ENCODE assay signal across 11 mouse cellular contexts in the genomic region with DNA sequence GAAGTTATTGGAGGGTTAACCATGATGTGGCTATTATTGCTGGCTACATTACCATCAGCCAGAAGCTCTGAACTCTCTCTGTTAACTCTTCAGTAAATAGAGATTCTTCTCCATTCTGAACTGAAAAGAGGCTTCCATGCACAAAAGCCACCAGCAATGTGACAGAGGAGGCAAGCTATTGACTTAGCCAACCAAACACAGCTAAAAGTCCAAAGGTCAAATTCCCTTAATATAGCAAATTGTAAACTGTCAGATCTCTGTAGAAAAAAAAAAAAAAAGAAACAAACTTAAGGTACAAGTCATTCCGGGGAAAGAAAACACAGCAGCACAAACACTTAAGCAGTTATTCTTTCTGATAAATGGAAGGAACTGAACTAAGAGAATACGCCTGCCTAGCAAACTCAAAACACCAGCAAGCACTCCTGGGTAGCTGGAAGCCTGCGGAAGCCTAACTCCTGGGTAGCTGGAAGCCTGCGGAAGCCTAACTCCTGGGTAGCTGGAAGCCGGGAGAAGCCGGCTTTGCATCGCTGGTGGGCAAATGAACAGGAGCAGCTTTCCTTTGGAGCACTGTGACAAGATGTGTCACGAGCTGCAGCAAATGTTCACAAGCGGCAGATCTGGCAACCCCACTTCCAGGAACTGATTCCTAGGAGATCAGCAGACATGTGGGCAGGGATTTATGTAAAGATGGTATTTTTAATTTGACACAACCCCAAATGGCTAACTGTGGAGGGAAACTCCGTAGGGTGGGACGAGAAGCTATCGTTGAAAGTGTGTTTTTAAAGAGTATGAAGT.
DNase-seq lines count a peak whose midpoint lies in the region; ATAC-seq and TF ChIP-seq lines count a peak whose summit lies in the region.
"Had no signal": no experiment of that assay in that cellular context is flagged by ENCODE, and none has a peak within 500 bp of the region (broad histone marks: within the 10 kb centered on the region; RNA-seq: fewer than 3 reads in every experiment).

No protein-coding gene starts in this region.

- H3K4me2 ChIP-seq in kidney, embryonic 16.5 days (replicated peaks; ENCODE audit: low read depth, low read length): no peak overlapping the region
- no peak overlapping the region for H3K4me2 ChIP-seq in midbrain, embryonic 14.5 days (ENCODE audit: low read length)
- H3K4me2 ChIP-seq in midbrain, postnatal 0 days (ENCODE audit: low read depth, low read length, poor library complexity, severe bottlenecking): no peak overlapping the region
- peak overlapping the region; percentile 36 for H3K4me2 ChIP-seq in intestine, embryonic 15.5 days (replicated peaks)
- H3K4me2 ChIP-seq: embryonic facial prominence, embryonic 15.5 days; heart, embryonic 15.5 days had no signal

- H3K4me3 ChIP-seq in kidney, embryonic 16.5 days (ENCODE audit: low read length): no peak overlapping the region
- H3K4me3 ChIP-seq in midbrain, embryonic 14.5 days (replicated peaks; ENCODE audit: low read depth, low read length): no peak overlapping the region
- no peak overlapping the region for H3K4me3 ChIP-seq in midbrain, postnatal 0 days (ENCODE audit: low read depth, low read length)
- no peak overlapping the region for H3K4me3 ChIP-seq in intestine, embryonic 15.5 days (replicated peaks)
- 0 out of 2 replicates have a peak overlapping the region, but pooled peaks have one; percentile 13 for H3K4me3 ChIP-seq in olfactory bulb, adult 2 months (ENCODE audit: insufficient read depth, low read depth, low read length)
- H3K4me3 ChIP-seq: embryonic facial prominence, embryonic 15.5 days; heart, embryonic 15.5 days had no signal

- WGBS in kidney, embryonic 16.5 days: 70% methylated on average over 12 of the region's 12 CpGs
- 63% methylated on average over 12 of the region's 12 CpGs for WGBS in midbrain, embryonic 14.5 days
- 53% methylated on average over 12 of the region's 12 CpGs for WGBS in midbrain, postnatal 0 days
- WGBS in intestine, embryonic 15.5 days: 50% methylated on average over 12 of the region's 12 CpGs
- 47% methylated on average over 12 of the region's 12 CpGs for WGBS in olfactory bulb, adult 2 months

- no peak for TF ChIP-seq POLR2A in olfactory bulb, adult 2 months (IDR thresholded peaks at IDR 0.05; ENCODE audit: insufficient read depth, low read depth, low read length)

- H3K9ac ChIP-seq in kidney, embryonic 16.5 days (replicated peaks; ENCODE audit: low read length): no peak overlapping the region
- H3K9ac ChIP-seq in midbrain, embryonic 14.5 days (replicated peaks; ENCODE audit: low read length): no peak overlapping the region
- H3K9ac ChIP-seq in midbrain, postnatal 0 days (replicated peaks; ENCODE audit: low read length, poor library complexity, severe bottlenecking): no peak overlapping the region
- no peak overlapping the region for H3K9ac ChIP-seq in intestine, embryonic 15.5 days
- H3K9ac ChIP-seq: embryonic facial prominence, embryonic 15.5 days; heart, embryonic 15.5 days had no signal

- H3K4me1 ChIP-seq in kidney, embryonic 16.5 days (ENCODE audit: insufficient read depth, low read length): peaks cover 33% of the 10 kb centered on the region
- H3K4me1 ChIP-seq in midbrain, embryonic 14.5 days (ENCODE audit: control insufficient read depth, insufficient read depth, low read length): peaks cover 26% of the 10 kb centered on the region
- no peaks in the 10 kb centered on the region for H3K4me1 ChIP-seq in midbrain, postnatal 0 days (ENCODE audit: insufficient read depth, low read length)
- H3K4me1 ChIP-seq in intestine, embryonic 15.5 days (replicated peaks): peaks cover 10% of the 10 kb centered on the region
- peaks cover 10% of the 10 kb centered on the region for H3K4me1 ChIP-seq in olfactory bulb, adult 2 months (ENCODE audit: control insufficient read depth, insufficient read depth, low read length)

- TF ChIP-seq CTCF in midbrain, postnatal 0 days (IDR thresholded peaks at IDR 0.05): no peak
- no peak for TF ChIP-seq CTCF in olfactory bulb, adult 2 months (IDR thresholded peaks at IDR 0.05; ENCODE audit: insufficient read depth, low read depth, low read length)

- no peaks in the 10 kb centered on the region for H3K9me3 ChIP-seq in kidney, embryonic 16.5 days (ENCODE audit: low read length)
- H3K9me3 ChIP-seq in midbrain, embryonic 14.5 days (ENCODE audit: control insufficient read depth, low read length): no peaks in the 10 kb centered on the region
- H3K9me3 ChIP-seq in midbrain, postnatal 0 days (ENCODE audit: low read length): no peaks in the 10 kb centered on the region
- H3K9me3 ChIP-seq in intestine, embryonic 15.5 days: no peaks in the 10 kb centered on the region
- H3K9me3 ChIP-seq: embryonic facial prominence, embryonic 15.5 days; heart, embryonic 15.5 days had no signal

- 0 out of 2 replicates have a peak, but pooled peaks cover 3% of the 10 kb centered on the region for H3K36me3 ChIP-seq in kidney, embryonic 16.5 days (ENCODE audit: insufficient read depth, low read length)
- H3K36me3 ChIP-seq in midbrain, embryonic 14.5 days (ENCODE audit: control insufficient read depth, insufficient read depth, low read length): peaks cover 12% of the 10 kb centered on the region; the same call in 1 of the 2 replicates
- H3K36me3 ChIP-seq in midbrain, postnatal 0 days (ENCODE audit: insufficient read depth, low read length): no peaks in the 10 kb centered on the region
- no peaks in the 10 kb centered on the region for H3K36me3 ChIP-seq in intestine, embryonic 15.5 days
- H3K36me3 ChIP-seq: embryonic facial prominence, embryonic 15.5 days; heart, embryonic 15.5 days had no signal

- no peak for DNase-seq in kidney, postnatal 10 days
- no peak for DNase-seq in midbrain, embryonic 14.5 days
- no peak for DNase-seq in midbrain, postnatal 0 days (ENCODE audit: low spot score)
- no peak for DNase-seq in heart, adult 18-20 months
- DNase-seq: adrenal gland, postnatal 25 days; kidney, postnatal 14 days had no signal

- 0 out of 2 replicates have a peak overlapping the region, but pooled peaks have one; percentile 15 for H3K27ac ChIP-seq in kidney, embryonic 16.5 days (ENCODE audit: low read length)
- peak overlapping the region; percentile 45; the same call in 1 of the 2 replicates for H3K27ac ChIP-seq in midbrain, embryonic 14.5 days (replicated peaks; ENCODE audit: low read depth, low read length)
- H3K27ac ChIP-seq in midbrain, postnatal 0 days (ENCODE audit: low read depth, low read length): no peak overlapping the region
- H3K27ac ChIP-seq in intestine, embryonic 15.5 days: peak overlapping the region; percentile 44; the same call in 1 of the 2 replicates
- H3K27ac ChIP-seq in olfactory bulb, adult 2 months (ENCODE audit: insufficient read depth, low read depth, low read length): no peak overlapping the region; the same call in 1 of the 2 replicates
- H3K27ac ChIP-seq: embryonic facial prominence, embryonic 15.5 days; heart, embryonic 15.5 days had no signal

- no peak for ATAC-seq in kidney, embryonic 16.5 days (ENCODE audit: low FRiP score, low TSS enrichment)
- ATAC-seq in midbrain, embryonic 14.5 days (ENCODE audit: low FRiP score, low TSS enrichment): no peak
- no peak for ATAC-seq in midbrain, postnatal 0 days (ENCODE audit: low FRiP score)
- peak; percentile 62 for ATAC-seq in intestine, embryonic 15.5 days

- no peaks in the 10 kb centered on the region for H3K27me3 ChIP-seq in kidney, embryonic 16.5 days (ENCODE audit: insufficient read depth, low read length)
- H3K27me3 ChIP-seq in midbrain, embryonic 14.5 days (ENCODE audit: control insufficient read depth, insufficient read depth, low read length): no peaks in the 10 kb centered on the region
- H3K27me3 ChIP-seq in midbrain, postnatal 0 days (ENCODE audit: insufficient read depth, low read length): no peaks in the 10 kb centered on the region
- no peaks in the 10 kb centered on the region for H3K27me3 ChIP-seq in intestine, embryonic 15.5 days (replicated peaks)
- H3K27me3 ChIP-seq: embryonic facial prominence, embryonic 15.5 days; heart, embryonic 15.5 days had no signal

Comparison
In these comparisons a context has a peak if more than half of its experiments do, and no peak if none do; other contexts are left out.
1. H3K27ac ChIP-seq: peak in kidney, embryonic 16.5 days (single experiment), midbrain, embryonic 14.5 days (single experiment) and intestine, embryonic 15.5 days (single experiment); none in midbrain, postnatal 0 days (single experiment) and olfactory bulb, adult 2 months (single experiment).